Mouse (Mus musculus): ENCODE measurements around the gene Enpp1. TPM values are rescaled to one million over a fixed set of nuclear protein-coding genes. Genes with fewer than 3 reads are reported as not detected.

Enpp1 gene
- polyA plus RNA-seq, 1 experiment from 2014 or later: 2.5 TPM

- WGBS: 76% methylated on average over 4 of the region's 4 CpGs
- ATAC-seq (ENCODE audit: low FRiP score, low TSS enrichment): no peak
- Histone ChIP-seq H3K9me3 (ENCODE audit: control insufficient read depth, low read length) (no peaks in the 10 kb centered on the region), H3K9ac (ENCODE audit: low read depth, low read length) (no peak overlapping the region), H3K36me3 (ENCODE audit: control insufficient read depth, insufficient read depth, low read length) (no peaks in the 10 kb centered on the region), H3K27ac (ENCODE audit: low read depth, low read length) (no peak overlapping the region), H3K4me2 (replicated peaks; ENCODE audit: low read depth, low read length) (no peak overlapping the region), H3K27me3 (ENCODE audit: control insufficient read depth, insufficient read depth, low read length) (no peaks in the 10 kb centered on the region), H3K4me1 (ENCODE audit: control insufficient read depth, insufficient read depth, low read length) (peaks cover 13% of the 10 kb centered on the region; the same call in 1 of the 2 replicates), H3K4me3 (ENCODE audit: low read length) (no peak overlapping the region)
Observed at GRCm38 (mm10) chr10:24597789-24598188, 114.2 kb downstream of the Enpp1 start.

GRCm38 (mm10) chr10:24596869-24597339 is 115.1 kb downstream of the Enpp1 start:
- H3K27me3 ChIP-seq (ENCODE audit: control insufficient read depth, insufficient read depth, low read length): no peaks in the 10 kb centered on the region
- H3K9ac ChIP-seq (ENCODE audit: low read depth, low read length): no peak overlapping the region
- H3K4me3 ChIP-seq (ENCODE audit: low read length): no peak overlapping the region
- no peaks in the 10 kb centered on the region for H3K9me3 ChIP-seq (ENCODE audit: control insufficient read depth, low read length)
- no peak for ATAC-seq (ENCODE audit: low FRiP score, low TSS enrichment)
- H3K4me2 ChIP-seq (replicated peaks; ENCODE audit: low read depth, low read length): peak overlapping the region; percentile 58; the same call in 1 of the 2 replicates
- no peaks in the 10 kb centered on the region for H3K36me3 ChIP-seq (ENCODE audit: control insufficient read depth, insufficient read depth, low read length)
- H3K27ac ChIP-seq (ENCODE audit: low read depth, low read length): no peak overlapping the region
- WGBS: 65% methylated on average over 7 of the region's 7 CpGs
- peaks cover 15% of the 10 kb centered on the region; the same call in 1 of the 2 replicates for H3K4me1 ChIP-seq (ENCODE audit: control insufficient read depth, insufficient read depth, low read length)

GRCm38 (mm10) chr10:24596003-24596868 is 115.7 kb downstream of the Enpp1 start:
- WGBS: 24% methylated on average over 31 of the region's 31 CpGs
- peak overlapping the region; percentile 58 for H3K4me2 ChIP-seq (replicated peaks; ENCODE audit: low read depth, low read length)
- no peaks in the 10 kb centered on the region for H3K36me3 ChIP-seq (ENCODE audit: control insufficient read depth, insufficient read depth, low read length)
- ATAC-seq (ENCODE audit: low FRiP score, low TSS enrichment): peak; percentile 18; the same call in 1 of the 2 replicates
- no peak overlapping the region; the same call in 1 of the 2 replicates for H3K27ac ChIP-seq (ENCODE audit: low read depth, low read length)
- H3K27me3 ChIP-seq (ENCODE audit: control insufficient read depth, insufficient read depth, low read length): no peaks in the 10 kb centered on the region
- H3K9me3 ChIP-seq (ENCODE audit: control insufficient read depth, low read length): no peaks in the 10 kb centered on the region
- H3K4me1 ChIP-seq (ENCODE audit: control insufficient read depth, insufficient read depth, low read length): peaks cover 16% of the 10 kb centered on the region; the same call in 1 of the 2 replicates
- peak overlapping the region; percentile 59 for H3K9ac ChIP-seq (ENCODE audit: low read depth, low read length)
- H3K4me3 ChIP-seq (ENCODE audit: low read length): peak overlapping the region; percentile 53

- under 1% methylated on average over 53 of the region's 53 CpGs for WGBS
- H3K4me1 ChIP-seq (ENCODE audit: control insufficient read depth, insufficient read depth, low read length): peaks cover 16% of the 10 kb centered on the region; the same call in 1 of the 2 replicates
- peak within 1 kb of the TSS; percentile 77 for H3K27ac ChIP-seq (ENCODE audit: low read depth, low read length)
- H3K27me3 ChIP-seq (ENCODE audit: control insufficient read depth, insufficient read depth, low read length): no peaks in the 10 kb centered on the region
- H3K9ac ChIP-seq (ENCODE audit: low read depth, low read length): peak within 1 kb of the TSS; percentile 59
- no peaks in the 10 kb centered on the region for H3K9me3 ChIP-seq (ENCODE audit: control insufficient read depth, low read length)
- no peaks in the 10 kb centered on the region for H3K36me3 ChIP-seq (ENCODE audit: control insufficient read depth, insufficient read depth, low read length)
- H3K4me3 ChIP-seq (ENCODE audit: low read length): peak within 1 kb of the TSS; percentile 53
- peak within 1 kb of the TSS; percentile 58 for H3K4me2 ChIP-seq (replicated peaks; ENCODE audit: low read depth, low read length)
- ATAC-seq (ENCODE audit: low FRiP score, low TSS enrichment): peak; percentile 90
Observed at GRCm38 (mm10) chr10:24595250-24596002, 116.5 kb downstream of the Enpp1 start, which contains the start of gene Ccn2. Gene Ccn2 (plus strand): TSS chr10:24595442.

- H3K9me3 ChIP-seq (ENCODE audit: control insufficient read depth, low read length): no peaks in the 10 kb centered on the region
- WGBS: 84% methylated on average over 4 of the region's 4 CpGs
- H3K9ac ChIP-seq (ENCODE audit: low read depth, low read length): no peak overlapping the region
- no peak overlapping the region for H3K4me3 ChIP-seq (ENCODE audit: low read length)
- no peak overlapping the region for H3K4me2 ChIP-seq (replicated peaks; ENCODE audit: low read depth, low read length)
- H3K4me1 ChIP-seq (ENCODE audit: control insufficient read depth, insufficient read depth, low read length): peaks cover 16% of the 10 kb centered on the region; the same call in 1 of the 2 replicates
- H3K36me3 ChIP-seq (ENCODE audit: control insufficient read depth, insufficient read depth, low read length): no peaks in the 10 kb centered on the region
- no peaks in the 10 kb centered on the region for H3K27me3 ChIP-seq (ENCODE audit: control insufficient read depth, insufficient read depth, low read length)
- no peak overlapping the region for H3K27ac ChIP-seq (ENCODE audit: low read depth, low read length)
- ATAC-seq (ENCODE audit: low FRiP score, low TSS enrichment): no peak
Observed at GRCm38 (mm10) chr10:24593556-24593955, 118.4 kb downstream of the Enpp1 start.

GRCm38 (mm10) chr10:24592969-24593368 is 119.0 kb downstream of the Enpp1 start:
- Histone ChIP-seq H3K9me3 (ENCODE audit: control insufficient read depth, low read length) (no peaks in the 10 kb centered on the region), H3K27me3 (ENCODE audit: control insufficient read depth, insufficient read depth, low read length) (no peaks in the 10 kb centered on the region), H3K27ac (ENCODE audit: low read depth, low read length) (no peak overlapping the region), H3K9ac (ENCODE audit: low read depth, low read length) (no peak overlapping the region), H3K4me3 (ENCODE audit: low read length) (no peak overlapping the region), H3K4me1 (ENCODE audit: control insufficient read depth, insufficient read depth, low read length) (peaks cover 16% of the 10 kb centered on the region; the same call in 1 of the 2 replicates), H3K36me3 (ENCODE audit: control insufficient read depth, insufficient read depth, low read length) (no peaks in the 10 kb centered on the region), H3K4me2 (replicated peaks; ENCODE audit: low read depth, low read length) (no peak overlapping the region)
- 62% methylated on average over 7 of the region's 7 CpGs for WGBS
- ATAC-seq (ENCODE audit: low FRiP score, low TSS enrichment): no peak

GRCm38 (mm10) chr10:24592318-24592717 is 119.6 kb downstream of the Enpp1 start:
- WGBS: 63% methylated on average over 2 of the region's 2 CpGs
- H3K4me2 ChIP-seq (replicated peaks; ENCODE audit: low read depth, low read length): no peak overlapping the region
- H3K27me3 ChIP-seq (ENCODE audit: control insufficient read depth, insufficient read depth, low read length): no peaks in the 10 kb centered on the region
- no peak for ATAC-seq (ENCODE audit: low FRiP score, low TSS enrichment)
- H3K4me3 ChIP-seq (ENCODE audit: low read length): no peak overlapping the region
- H3K9me3 ChIP-seq (ENCODE audit: control insufficient read depth, low read length): no peaks in the 10 kb centered on the region
- H3K27ac ChIP-seq (ENCODE audit: low read depth, low read length): no peak overlapping the region
- no peak overlapping the region for H3K9ac ChIP-seq (ENCODE audit: low read depth, low read length)
- H3K36me3 ChIP-seq (ENCODE audit: control insufficient read depth, insufficient read depth, low read length): no peaks in the 10 kb centered on the region
- H3K4me1 ChIP-seq (ENCODE audit: control insufficient read depth, insufficient read depth, low read length): peaks cover 16% of the 10 kb centered on the region; the same call in 1 of the 2 replicates

- 59% methylated on average over 5 of the region's 5 CpGs for WGBS
- Histone ChIP-seq H3K9me3 (ENCODE audit: control insufficient read depth, low read length) (no peaks in the 10 kb centered on the region), H3K4me1 (ENCODE audit: control insufficient read depth, insufficient read depth, low read length) (peaks cover 16% of the 10 kb centered on the region; the same call in 1 of the 2 replicates), H3K9ac (ENCODE audit: low read depth, low read length) (no peak overlapping the region), H3K4me2 (replicated peaks; ENCODE audit: low read depth, low read length) (no peak overlapping the region), H3K27me3 (ENCODE audit: control insufficient read depth, insufficient read depth, low read length) (no peaks in the 10 kb centered on the region), H3K4me3 (ENCODE audit: low read length) (no peak overlapping the region), H3K36me3 (ENCODE audit: control insufficient read depth, insufficient read depth, low read length) (no peaks in the 10 kb centered on the region), H3K27ac (ENCODE audit: low read depth, low read length) (no peak overlapping the region)
- ATAC-seq (ENCODE audit: low FRiP score, low TSS enrichment): no peak
Observed at GRCm38 (mm10) chr10:24591741-24592140, 120.2 kb downstream of the Enpp1 start.
